Comparison of ENCODE assay signal across 15 mouse cellular contexts in the genomic region with DNA sequence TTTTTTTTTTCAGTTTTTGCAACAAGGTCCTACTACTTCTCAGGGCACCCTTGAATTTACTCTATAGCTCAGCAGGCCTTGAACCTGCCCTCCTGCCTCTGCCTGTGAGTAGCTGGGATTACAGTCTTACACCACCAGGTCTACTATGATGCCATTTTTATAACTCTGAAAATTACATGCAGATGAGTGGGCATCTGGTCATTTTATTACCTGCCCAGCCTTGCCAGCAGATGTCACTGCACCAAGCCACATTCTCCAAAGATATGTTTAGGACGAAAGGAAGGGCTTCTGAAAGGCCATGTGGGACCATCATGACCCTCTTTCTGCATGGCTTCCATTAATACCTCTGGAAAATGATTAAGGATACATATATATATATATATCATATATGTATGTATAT. TPM values are rescaled to one million over a fixed set of nuclear protein-coding genes. Genes with fewer than 3 reads are reported as not detected.
DNase-seq lines count a peak whose midpoint lies in the region; ATAC-seq and TF ChIP-seq lines count a peak whose summit lies in the region.
"Had no signal": no experiment of that assay in that cellular context is flagged by ENCODE, and none has a peak within 500 bp of the region (broad histone marks: within the 10 kb centered on the region; RNA-seq: fewer than 3 reads in every experiment).

No protein-coding gene starts in this region.

- no peaks in the 10 kb centered on the region for H3K4me1 ChIP-seq in lung, adult 2 months (ENCODE audit: control insufficient read depth, insufficient read depth, low read length)
- peaks cover 66% of the 10 kb centered on the region for H3K4me1 ChIP-seq in liver, embryonic 12.5 days
- H3K4me1 ChIP-seq in forebrain, embryonic 11.5 days (replicated peaks; ENCODE audit: control insufficient read depth, insufficient read depth, low read length), result no peaks in the 10 kb centered on the region

- WGBS in lung, adult 2 months, result 41% methylated on average over 1 of the region's 1 CpGs
- WGBS in liver, embryonic 12.5 days (ENCODE audit: insufficient replicate concordance), result 42% methylated on average over 1 of the region's 1 CpGs
- 66% methylated on average over 1 of the region's 1 CpGs for WGBS in forebrain, embryonic 11.5 days

- no peak for TF ChIP-seq POLR2A in lung, adult 2 months (IDR thresholded peaks at IDR 0.05; ENCODE audit: borderline replicate concordance, extremely low read depth, low read depth, low read length)

- 0 out of 2 replicates have a peak, but pooled peaks have one; percentile 23 for TF ChIP-seq CTCF in lung, adult 2 months (IDR thresholded peaks at IDR 0.05; ENCODE audit: insufficient read depth, low read length)

- H3K9ac ChIP-seq in liver, embryonic 12.5 days, result 0 out of 2 replicates have a peak overlapping the region, but pooled peaks have one; percentile 41
- H3K9ac ChIP-seq in forebrain, embryonic 11.5 days (ENCODE audit: low read length), result no peak overlapping the region
- H3K9ac ChIP-seq: heart, embryonic 15.5 days had no signal

- peak; percentile 73 for DNase-seq in heart, adult 11 months
- no peak for DNase-seq in heart, postnatal 36 days
- no peak for DNase-seq in lung, adult 2 months
- DNase-seq in lung, postnatal 4 days, result no peak
- no peak for DNase-seq in forebrain, embryonic 11.5 days (ENCODE audit: low spot score)
- DNase-seq: kidney, adult 11 months; left cerebral cortex, postnatal 4 days had no signal

- peak overlapping the region; percentile 84 for H3K27ac ChIP-seq in liver, embryonic 12.5 days
- no peak overlapping the region for H3K27ac ChIP-seq in forebrain, embryonic 11.5 days (ENCODE audit: low read depth, low read length)
- H3K27ac ChIP-seq: forebrain, embryonic 10.5 days; heart, embryonic 15.5 days; midbrain, embryonic 10.5 days had no signal

- peak; percentile 42; the same call in 1 of the 2 replicates for ATAC-seq in liver, embryonic 12.5 days
- 0 out of 2 replicates have a peak, but pooled peaks have one; percentile 26 for ATAC-seq in neutrophil, adult 5-6 weeks (ENCODE audit: extremely low read depth, insufficient number of reproducible peaks, low FRiP score, poor library complexity, severe bottlenecking)
- no peak for ATAC-seq in inflammation-experienced regulatory T-cells, adult 6 months
- ATAC-seq in forebrain, embryonic 11.5 days (replicated peaks; ENCODE audit: low FRiP score), result no peak

- no peaks in the 10 kb centered on the region for H3K9me3 ChIP-seq in liver, embryonic 12.5 days (replicated peaks)
- H3K9me3 ChIP-seq in forebrain, embryonic 11.5 days (ENCODE audit: control insufficient read depth, low read length), result no peaks in the 10 kb centered on the region
- H3K9me3 ChIP-seq: forebrain, embryonic 10.5 days; heart, embryonic 15.5 days; midbrain, embryonic 10.5 days had no signal

- peaks cover 4% of the 10 kb centered on the region; the same call in 1 of the 2 replicates for H3K27me3 ChIP-seq in liver, embryonic 12.5 days (replicated peaks)
- no peaks in the 10 kb centered on the region for H3K27me3 ChIP-seq in forebrain, embryonic 11.5 days (ENCODE audit: control insufficient read depth, insufficient read depth, low read length)
- H3K27me3 ChIP-seq: heart, embryonic 15.5 days had no signal

- no peaks in the 10 kb centered on the region for H3K36me3 ChIP-seq in liver, embryonic 12.5 days
- no peaks in the 10 kb centered on the region for H3K36me3 ChIP-seq in forebrain, embryonic 11.5 days (ENCODE audit: control insufficient read depth, insufficient read depth, low read length)
- H3K36me3 ChIP-seq: forebrain, embryonic 10.5 days; heart, embryonic 15.5 days; midbrain, embryonic 10.5 days had no signal

- intact Hi-C loops in heart, postnatal 36 days (cut with DNase I), result loop anchor here (2.0 kb wide), 1 partner anchor 201 kb away; no protein-coding TSS in a partner anchor

- no peak overlapping the region for H3K4me3 ChIP-seq in lung, adult 2 months (replicated peaks; ENCODE audit: extremely low read depth, low read depth, low read length)
- no peak overlapping the region for H3K4me3 ChIP-seq in liver, embryonic 12.5 days
- no peak overlapping the region for H3K4me3 ChIP-seq in forebrain, embryonic 11.5 days (ENCODE audit: low read depth, low read length)
- H3K4me3 ChIP-seq: forebrain, embryonic 10.5 days; heart, embryonic 15.5 days; midbrain, embryonic 10.5 days had no signal

- H3K4me2 ChIP-seq in liver, embryonic 12.5 days, result peak overlapping the region; percentile 47
- no peak overlapping the region for H3K4me2 ChIP-seq in forebrain, embryonic 11.5 days (ENCODE audit: low read depth, low read length, severe bottlenecking)
- H3K4me2 ChIP-seq: heart, embryonic 15.5 days had no signal

RNA-seq across cellular contexts. Expression of a gene that starts 9.5 kb away (rescaled TPM):
- 10 to 100 TPM; 27.5 to 32.3 TPM for total RNA-seq in heart, postnatal 36 days (2021)
- 21.5 and 37.2 TPM in 2 replicates for polyA plus RNA-seq in lung, adult 2 months (2012; rRNA removed)
- 48.1 and 49.5 TPM in 2 replicates for polyA plus RNA-seq in liver, embryonic 12.5 days (2016; fragmentation: Nextera tagmentation; extraction: Ambion mirVana)
- total RNA-seq in neutrophil, adult 5-6 weeks (2017), result 63.7 and 69.5 TPM in 2 replicates
- polyA plus RNA-seq in inflammation-experienced regulatory T-cells, adult 6 months (2017; shearing (Covaris generic)), result 10 to 100 TPM; 45.4 to 49.3 (median 47.4) TPM
- 85.3 and 94.0 TPM in 2 replicates for polyA plus RNA-seq in forebrain, embryonic 11.5 days (2014; fragmentation: Nextera tagmentation; extraction: Ambion mirVana)

RNA-seq across cellular contexts. Expression of a gene that starts 17.3 kb away (rescaled TPM):
- total RNA-seq in heart, postnatal 36 days (2021), result 10 to 100 TPM in 1 of 2 experiments, 1 to 10 TPM in 1; 7.0 to 10.3 TPM
- polyA plus RNA-seq in lung, adult 2 months (2012; rRNA removed), result 55.8 and 59.8 TPM in 2 replicates
- polyA plus RNA-seq in liver, embryonic 12.5 days (2016; fragmentation: Nextera tagmentation; extraction: Ambion mirVana), result 59.0 and 62.7 TPM in 2 replicates
- 45.7 and 48.7 TPM in 2 replicates for total RNA-seq in neutrophil, adult 5-6 weeks (2017)
- polyA plus RNA-seq in inflammation-experienced regulatory T-cells, adult 6 months (2017; shearing (Covaris generic)), result 10 to 100 TPM; 11.4 to 28.1 (median 26.5) TPM
- polyA plus RNA-seq in forebrain, embryonic 11.5 days (2014; fragmentation: Nextera tagmentation; extraction: Ambion mirVana), result 8.9 and 10.1 TPM in 2 replicates

RNA-seq across cellular contexts. Expression of a gene that starts 58.2 kb away (rescaled TPM):
- total RNA-seq in heart, postnatal 36 days (2021), result not detected
- polyA plus RNA-seq in lung, adult 2 months (2012; rRNA removed), result 0.09 and 0.12 TPM in 2 replicates
- polyA plus RNA-seq in liver, embryonic 12.5 days (2016; fragmentation: Nextera tagmentation; extraction: Ambion mirVana), result 0.10 TPM in 1 of 2 replicates, not detected in the other
- total RNA-seq in neutrophil, adult 5-6 weeks (2017), result 0.86 TPM in 1 of 2 replicates, not detected in the other
- polyA plus RNA-seq in inflammation-experienced regulatory T-cells, adult 6 months (2017; shearing (Covaris generic)), result under 1 TPM in 1 of 3 experiments, not detected in 2; 0.47 TPM
- 0.29 TPM in 1 of 2 replicates, not detected in the other for polyA plus RNA-seq in forebrain, embryonic 11.5 days (2014; fragmentation: Nextera tagmentation; extraction: Ambion mirVana)
- total RNA-seq: adrenal gland, adult 18-20 months; gastrocnemius, adult 8-10 months; left cerebral cortex, postnatal 4 days had no signal
- polyA plus RNA-seq: forebrain, embryonic 10.5 days; heart, embryonic 15.5 days; midbrain, embryonic 10.5 days had no signal

Comparison
In these comparisons a context has a peak if more than half of its experiments do, and no peak if none do; other contexts are left out.
1. ATAC-seq: peak in liver, embryonic 12.5 days (single experiment) and neutrophil, adult 5-6 weeks (single experiment); none in inflammation-experienced regulatory T-cells, adult 6 months (single experiment) and forebrain, embryonic 11.5 days (single experiment).